In the genomic region with DNA sequence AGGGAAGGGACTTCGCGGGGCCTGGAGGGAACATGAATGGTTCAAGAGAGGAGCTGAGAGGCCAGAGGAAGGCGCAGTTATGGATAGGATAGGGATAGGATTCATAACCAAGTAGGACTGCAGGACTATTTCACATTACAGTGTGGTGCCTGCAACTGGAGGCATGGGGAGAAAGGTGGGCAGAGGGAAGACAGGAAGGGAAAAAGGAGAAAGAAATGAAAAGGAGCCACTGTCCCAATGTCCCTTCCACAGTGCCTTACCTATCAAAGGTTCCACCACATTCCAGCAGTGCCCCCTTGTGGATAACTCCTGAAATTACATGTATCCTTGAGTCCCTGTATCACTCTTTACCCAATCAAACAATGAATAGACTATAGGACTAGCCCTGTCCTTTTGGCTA, we compare ENCODE assay signal across 8 mouse cellular contexts.
DNase-seq lines count a peak whose midpoint lies in the region; ATAC-seq and TF ChIP-seq lines count a peak whose summit lies in the region.

No protein-coding gene starts in this region.

- peaks cover 2% of the 10 kb centered on the region; the same call in 1 of the 2 replicates for H3K4me1 ChIP-seq in bone marrow, adult 2 months (ENCODE audit: control insufficient read depth, insufficient read depth, low read length)
- H3K4me1 ChIP-seq in limb, embryonic 13.5 days: no peaks in the 10 kb centered on the region
- H3K4me1 ChIP-seq in midbrain, embryonic 16.5 days (ENCODE audit: control insufficient read depth, insufficient read depth, low read length): no peaks in the 10 kb centered on the region

- H3K9me3 ChIP-seq in limb, embryonic 13.5 days: no peaks in the 10 kb centered on the region
- no peaks in the 10 kb centered on the region for H3K9me3 ChIP-seq in midbrain, embryonic 16.5 days (replicated peaks; ENCODE audit: control insufficient read depth, low read length, poor library complexity, severe bottlenecking)

- H3K9ac ChIP-seq in limb, embryonic 13.5 days: no peak overlapping the region
- H3K9ac ChIP-seq in midbrain, embryonic 16.5 days (ENCODE audit: low read depth, low read length): no peak overlapping the region

- H3K36me3 ChIP-seq in limb, embryonic 13.5 days: peaks cover 29% of the 10 kb centered on the region
- H3K36me3 ChIP-seq in midbrain, embryonic 16.5 days (ENCODE audit: control insufficient read depth, insufficient read depth, low read length): no peaks in the 10 kb centered on the region

- peak; percentile 53 for TF ChIP-seq CTCF in bone marrow, adult 2 months (IDR thresholded peaks at IDR 0.05; ENCODE audit: control insufficient read depth, insufficient read depth, low read length)

- 93% methylated on average over 3 of the region's 3 CpGs for WGBS in bone marrow, adult 2 months
- 94% methylated on average over 3 of the region's 3 CpGs for WGBS in limb, embryonic 13.5 days
- 92% methylated on average over 3 of the region's 3 CpGs for WGBS in midbrain, embryonic 16.5 days

- H3K27me3 ChIP-seq in limb, embryonic 13.5 days: no peaks in the 10 kb centered on the region
- H3K27me3 ChIP-seq in midbrain, embryonic 16.5 days (ENCODE audit: control insufficient read depth, insufficient read depth, low read depth, low read length): no peaks in the 10 kb centered on the region

- H3K27ac ChIP-seq in bone marrow, adult 2 months (ENCODE audit: control insufficient read depth, insufficient read depth, low read depth, low read length, poor library complexity): no peak overlapping the region
- no peak overlapping the region for H3K27ac ChIP-seq in limb, embryonic 13.5 days
- H3K27ac ChIP-seq in midbrain, embryonic 16.5 days (ENCODE audit: low read length): no peak overlapping the region

- H3K4me2 ChIP-seq in limb, embryonic 13.5 days (replicated peaks): no peak overlapping the region
- H3K4me2 ChIP-seq in midbrain, embryonic 16.5 days (ENCODE audit: low read length): no peak overlapping the region

- H3K4me3 ChIP-seq in bone marrow, adult 2 months (replicated peaks; ENCODE audit: control insufficient read depth, low read depth, low read length): no peak overlapping the region
- no peak overlapping the region for H3K4me3 ChIP-seq in limb, embryonic 13.5 days
- no peak overlapping the region for H3K4me3 ChIP-seq in midbrain, embryonic 16.5 days (ENCODE audit: low read depth, low read length)

- TF ChIP-seq POLR2A in bone marrow, adult 2 months (IDR thresholded peaks at IDR 0.05; ENCODE audit: borderline replicate concordance, control insufficient read depth, low read depth, low read length): no peak

- peak; percentile 28 for DNase-seq in spleen, adult 12 weeks (ENCODE audit: low spot score)
- DNase-seq in spleen, postnatal 4 days (ENCODE audit: low spot score in 2 of 2): no peak
- DNase-seq in hindlimb bud, embryonic 11.5 days (ENCODE audit: extremely low spot score, low read depth, low spot score): peak; percentile 77
- peak; percentile 58 for DNase-seq in yolk sac, embryonic 10.5 days (ENCODE audit: low spot score)

- ATAC-seq in erythroblast, adult 5-6 weeks (replicated peaks; ENCODE audit: low FRiP score, poor library complexity, severe bottlenecking): peak; percentile 81
- ATAC-seq in limb, embryonic 13.5 days (ENCODE audit: low FRiP score, low read depth): peak; percentile 85
- peak; percentile 90 for ATAC-seq in midbrain, embryonic 16.5 days

Comparison
In these comparisons a context has a peak if more than half of its experiments do, and no peak if none do; other contexts are left out.
1. DNase-seq: peak in spleen, adult 12 weeks (single experiment), hindlimb bud, embryonic 11.5 days (single experiment) and yolk sac, embryonic 10.5 days (single experiment); none in spleen, postnatal 4 days (0 of 2).
2. Peak in every context shown above with its lines, with median percentiles within 50 percentile points of each other: ATAC-seq.